In genomic region chr5:117094431-117094830, GRCm38 (mm10) we compare ENCODE assay signal across 8 mouse cellular contexts. TPM values are rescaled to one million over a fixed set of nuclear protein-coding genes. Genes with fewer than 3 reads are reported as not detected.
A peak's percentile ranks its signal among the peaks of the same experiment; 100 is the strongest.
DNase-seq lines count a peak whose midpoint lies in the region; ATAC-seq and TF ChIP-seq lines count a peak whose summit lies in the region.

No protein-coding gene starts in this region.

- TF ChIP-seq CTCF in testis, adult 2 months (IDR thresholded peaks at IDR 0.05; ENCODE audit: control insufficient read depth, insufficient read depth, insufficient replicate concordance, low read depth, low read length): peak; percentile 70; the same call in 1 of the 2 replicates

- no peak overlapping the region for H3K4me3 ChIP-seq in forebrain, embryonic 14.5 days (ENCODE audit: low read depth, low read length)
- no peak overlapping the region for H3K4me3 ChIP-seq in forebrain, embryonic 15.5 days
- no peak overlapping the region for H3K4me3 ChIP-seq in testis, adult 2 months (ENCODE audit: control insufficient read depth, low read depth, low read length)
- H3K4me3 ChIP-seq in midbrain, embryonic 14.5 days (replicated peaks; ENCODE audit: low read depth, low read length): no peak overlapping the region

- no peaks in the 10 kb centered on the region for H3K27me3 ChIP-seq in forebrain, embryonic 14.5 days (replicated peaks; ENCODE audit: control insufficient read depth, insufficient read depth, low read length)
- H3K27me3 ChIP-seq in forebrain, embryonic 15.5 days: no peaks in the 10 kb centered on the region
- no peaks in the 10 kb centered on the region for H3K27me3 ChIP-seq in testis, adult 2 months (ENCODE audit: control insufficient read depth, insufficient read depth, low read length)
- no peaks in the 10 kb centered on the region for H3K27me3 ChIP-seq in midbrain, embryonic 14.5 days (ENCODE audit: control insufficient read depth, insufficient read depth, low read length)

- no peak overlapping the region for H3K4me2 ChIP-seq in forebrain, embryonic 14.5 days (ENCODE audit: low read length)
- no peak overlapping the region for H3K4me2 ChIP-seq in forebrain, embryonic 15.5 days (replicated peaks)
- H3K4me2 ChIP-seq in midbrain, embryonic 14.5 days (ENCODE audit: low read length): no peak overlapping the region

- H3K4me1 ChIP-seq in forebrain, embryonic 14.5 days (ENCODE audit: control insufficient read depth, insufficient read depth, low read length): no peaks in the 10 kb centered on the region
- no peaks in the 10 kb centered on the region for H3K4me1 ChIP-seq in forebrain, embryonic 15.5 days
- H3K4me1 ChIP-seq in testis, adult 2 months (ENCODE audit: control insufficient read depth, insufficient read depth, low read length): peaks cover 2% of the 10 kb centered on the region; the same call in 1 of the 2 replicates
- no peaks in the 10 kb centered on the region for H3K4me1 ChIP-seq in midbrain, embryonic 14.5 days (ENCODE audit: control insufficient read depth, insufficient read depth, low read length)

- WGBS in forebrain, embryonic 14.5 days: 45% methylated on average over 7 of the region's 7 CpGs
- 46% methylated on average over 7 of the region's 7 CpGs for WGBS in forebrain, embryonic 15.5 days
- WGBS in midbrain, embryonic 14.5 days: 47% methylated on average over 7 of the region's 7 CpGs

- peaks cover 64% of the 10 kb centered on the region for H3K36me3 ChIP-seq in forebrain, embryonic 14.5 days (ENCODE audit: control insufficient read depth, insufficient read depth, low read length)
- peaks cover 35% of the 10 kb centered on the region for H3K36me3 ChIP-seq in forebrain, embryonic 15.5 days
- H3K36me3 ChIP-seq in testis, adult 2 months (ENCODE audit: control insufficient read depth, insufficient read depth, low read length): no peaks in the 10 kb centered on the region; the same call in none of the 2 replicates
- peaks cover 70% of the 10 kb centered on the region for H3K36me3 ChIP-seq in midbrain, embryonic 14.5 days (ENCODE audit: control insufficient read depth, insufficient read depth, low read length)

- no peak for TF ChIP-seq POLR2A in testis, adult 2 months (IDR thresholded peaks at IDR 0.05; ENCODE audit: control insufficient read depth, low read depth, low read length)

- peak; percentile 61 for DNase-seq in forebrain, embryonic 14.5 days (ENCODE audit: low spot score)
- no peak for DNase-seq in testis, postnatal 14 days (ENCODE audit: low spot score)
- DNase-seq in embryo, embryonic 11.5 days (ENCODE audit: low read depth, low spot score): peak; percentile 48
- peak; percentile 60 for DNase-seq in kidney, adult 18-20 months
- DNase-seq in midbrain, embryonic 14.5 days: peak; percentile 72
- no peak for DNase-seq in urinary bladder, postnatal 4 days (ENCODE audit: low spot score in 2 of 2)

- H3K9ac ChIP-seq in forebrain, embryonic 14.5 days (ENCODE audit: low read length): no peak overlapping the region
- H3K9ac ChIP-seq in forebrain, embryonic 15.5 days (replicated peaks): no peak overlapping the region
- no peak overlapping the region for H3K9ac ChIP-seq in midbrain, embryonic 14.5 days (replicated peaks; ENCODE audit: low read length)

- no peaks in the 10 kb centered on the region for H3K9me3 ChIP-seq in forebrain, embryonic 14.5 days (replicated peaks; ENCODE audit: control insufficient read depth, low read length)
- no peaks in the 10 kb centered on the region for H3K9me3 ChIP-seq in forebrain, embryonic 15.5 days
- H3K9me3 ChIP-seq in midbrain, embryonic 14.5 days (ENCODE audit: control insufficient read depth, low read length): no peaks in the 10 kb centered on the region

- no peak overlapping the region for H3K27ac ChIP-seq in forebrain, embryonic 14.5 days (ENCODE audit: low read depth, low read length)
- no peak overlapping the region for H3K27ac ChIP-seq in forebrain, embryonic 15.5 days (replicated peaks)
- H3K27ac ChIP-seq in testis, adult 2 months (ENCODE audit: control insufficient read depth, insufficient read depth, low read depth, low read length): no peak overlapping the region
- H3K27ac ChIP-seq in midbrain, embryonic 14.5 days (replicated peaks; ENCODE audit: low read depth, low read length): no peak overlapping the region

- 0 out of 2 replicates have a peak, but pooled peaks have one; percentile 18 for ATAC-seq in forebrain, embryonic 14.5 days
- no peak; the same call in 1 of the 2 replicates for ATAC-seq in forebrain, embryonic 15.5 days (replicated peaks)
- ATAC-seq in midbrain, embryonic 14.5 days (ENCODE audit: low FRiP score, low TSS enrichment): no peak

RNA-seq across cellular contexts. Expression of gene Suds3, which starts 21.5 kb away (rescaled TPM):
- 49.5 and 55.5 TPM in 2 replicates for polyA plus RNA-seq in forebrain, embryonic 14.5 days (2014; fragmentation: Nextera tagmentation; extraction: Ambion mirVana)
- 94.0 and 99.1 TPM in 2 replicates for polyA plus RNA-seq in forebrain, embryonic 15.5 days (2015; fragmentation: Nextera tagmentation; extraction: Ambion mirVana)
- 80.5 and 86.1 TPM in 2 replicates for polyA plus RNA-seq in testis, adult 2 months (2012; rRNA removed)
- 52.9 and 83.1 TPM in 2 replicates for polyA plus RNA-seq in midbrain, embryonic 14.5 days (2014; fragmentation: Nextera tagmentation; extraction: Ambion mirVana)

RNA-seq across cellular contexts. Expression of gene Taok3, which starts 25.5 kb away (rescaled TPM):
- polyA plus RNA-seq in forebrain, embryonic 14.5 days (2014; fragmentation: Nextera tagmentation; extraction: Ambion mirVana): 32.1 and 48.7 TPM in 2 replicates
- polyA plus RNA-seq in forebrain, embryonic 15.5 days (2015; fragmentation: Nextera tagmentation; extraction: Ambion mirVana): 45.3 and 51.7 TPM in 2 replicates
- 5.7 and 6.0 TPM in 2 replicates for polyA plus RNA-seq in testis, adult 2 months (2012; rRNA removed)
- 50.3 and 52.6 TPM in 2 replicates for polyA plus RNA-seq in midbrain, embryonic 14.5 days (2014; fragmentation: Nextera tagmentation; extraction: Ambion mirVana)

Comparison
In these comparisons a context has a peak if more than half of its experiments do, and no peak if none do; other contexts are left out.
1. DNase-seq: peak in forebrain, embryonic 14.5 days (single experiment), embryo, embryonic 11.5 days (single experiment), kidney, adult 18-20 months (single experiment) and midbrain, embryonic 14.5 days (single experiment); none in testis, postnatal 14 days (single experiment) and urinary bladder, postnatal 4 days (0 of 2).